Mouse (Mus musculus) embryonic fibroblast, embryonic 13.5 days (primary cell): Measurements from ENCODE around the gene Pias1.

Experiments
- CTCF ChIP-seq: IDR thresholded peaks from 2 replicates; pipeline ENCODE4 v1.5.1; 2011; ENCODE audit warnings: mild to moderate bottlenecking, control low read depth, low read length, moderate library complexity, borderline replicate concordance; ENCODE audit not compliant: insufficient read depth
- POLR2A ChIP-seq: IDR thresholded peaks from 2 replicates; pipeline ENCODE4 v1.6.1; 2011; ENCODE audit warnings: low read depth, mild to moderate bottlenecking, control low read depth, low read length, moderate library complexity

- no peak for TF ChIP-seq CTCF
- no peak for TF ChIP-seq POLR2A
These were observed 47.7 kb upstream of the Pias1 start for GRCm38 (mm10) chr9:63035431-63035830.
